Mouse (Mus musculus): ENCODE results near the gene Nprl3. TPM values are rescaled to one million over a fixed set of nuclear protein-coding genes. Genes with fewer than 3 reads are reported as not detected.

The Nprl3 gene
- polyA plus RNA-seq, 1 experiment from 2014 or later, result 33.6 TPM

DNA sequence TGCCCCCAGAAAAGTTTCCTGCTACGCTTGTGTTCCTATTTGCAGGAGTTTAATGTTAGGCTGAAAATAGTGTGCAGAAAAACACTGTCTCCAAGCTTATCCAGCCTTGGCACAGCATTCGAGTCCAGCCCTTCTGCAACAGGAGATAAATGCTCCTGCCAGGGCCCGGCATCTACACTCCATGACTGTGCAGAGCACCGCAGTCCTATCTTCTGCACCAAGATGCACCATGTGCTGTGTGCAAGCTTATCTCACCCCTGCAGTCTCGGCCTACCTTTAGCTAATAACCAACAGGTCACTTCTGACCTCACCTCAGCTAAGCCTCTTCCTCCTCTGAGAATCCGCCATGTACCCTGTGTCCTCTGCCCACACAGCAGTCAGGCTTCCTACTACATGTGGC, 21.9 kb downstream of the Nprl3 start:
- WGBS, result 89% methylated on average over 6 of the region's 6 CpGs
- no peak overlapping the region for H3K9ac ChIP-seq (replicated peaks; ENCODE audit: low read depth)
- TF ChIP-seq EP300 (IDR thresholded peaks at IDR 0.05) (peak; percentile 64; the same call in 1 of the 2 replicates), CTCF (IDR thresholded peaks at IDR 0.05) (no peak)
- ATAC-seq (peak; percentile 62), DNase-seq (ENCODE audit: low spot score) (no peak)
- no peak overlapping the region for H3K4me3 ChIP-seq (ENCODE audit: low read depth, low read length)
- H3K4me1 ChIP-seq (ENCODE audit: insufficient read depth, low read depth, low read length), result no peaks in the 10 kb centered on the region
- H3K27me3 ChIP-seq (replicated peaks; ENCODE audit: insufficient read depth, low read length), result no peaks in the 10 kb centered on the region
- H3K27ac ChIP-seq (ENCODE audit: low read length), result no peak overlapping the region
- H3K36me3 ChIP-seq (ENCODE audit: insufficient read depth, low read length), result peaks cover 35% of the 10 kb centered on the region; the same call in 1 of the 2 replicates
- H3K9me3 ChIP-seq (ENCODE audit: low read length), result no peaks in the 10 kb centered on the region
- no peak overlapping the region for H3K4me2 ChIP-seq (replicated peaks; ENCODE audit: low read depth, low read length)

DNA sequence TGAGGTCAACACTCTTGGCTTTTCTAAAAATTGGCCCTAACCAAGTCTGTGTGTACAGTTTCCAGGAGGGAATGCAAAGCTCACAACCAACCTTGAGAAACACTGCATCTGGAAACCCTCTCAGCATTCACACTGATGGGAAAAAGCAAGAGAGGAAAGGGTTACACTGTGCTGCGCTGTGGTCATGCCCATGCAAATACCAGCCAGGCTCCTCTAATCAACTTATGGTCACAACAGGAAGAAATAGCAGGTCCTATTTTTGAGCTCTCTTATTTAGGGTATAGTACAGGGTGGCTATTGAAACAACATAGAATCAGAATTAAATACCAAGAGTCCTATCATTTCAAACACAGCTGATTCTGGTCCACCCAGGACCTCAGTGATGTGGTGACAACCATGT, 22.9 kb downstream of the Nprl3 start:
- Histone ChIP-seq H3K9me3 (ENCODE audit: low read length) (no peaks in the 10 kb centered on the region), H3K36me3 (ENCODE audit: insufficient read depth, low read length) (peaks cover 28% of the 10 kb centered on the region; the same call in 1 of the 2 replicates), H3K27me3 (replicated peaks; ENCODE audit: insufficient read depth, low read length) (no peaks in the 10 kb centered on the region), H3K4me3 (ENCODE audit: low read depth, low read length) (no peak overlapping the region), H3K4me1 (ENCODE audit: insufficient read depth, low read depth, low read length) (no peaks in the 10 kb centered on the region), H3K27ac (ENCODE audit: low read length) (no peak overlapping the region), H3K4me2 (replicated peaks; ENCODE audit: low read depth, low read length) (no peak overlapping the region), H3K9ac (replicated peaks; ENCODE audit: low read depth) (no peak overlapping the region)
- ATAC-seq, result no peak
- WGBS, result 93% methylated on average over 1 of the region's 1 CpGs
- no peak for DNase-seq (ENCODE audit: low spot score)
- TF ChIP-seq EP300 (IDR thresholded peaks at IDR 0.05) (no peak), CTCF (IDR thresholded peaks at IDR 0.05) (no peak)

DNA sequence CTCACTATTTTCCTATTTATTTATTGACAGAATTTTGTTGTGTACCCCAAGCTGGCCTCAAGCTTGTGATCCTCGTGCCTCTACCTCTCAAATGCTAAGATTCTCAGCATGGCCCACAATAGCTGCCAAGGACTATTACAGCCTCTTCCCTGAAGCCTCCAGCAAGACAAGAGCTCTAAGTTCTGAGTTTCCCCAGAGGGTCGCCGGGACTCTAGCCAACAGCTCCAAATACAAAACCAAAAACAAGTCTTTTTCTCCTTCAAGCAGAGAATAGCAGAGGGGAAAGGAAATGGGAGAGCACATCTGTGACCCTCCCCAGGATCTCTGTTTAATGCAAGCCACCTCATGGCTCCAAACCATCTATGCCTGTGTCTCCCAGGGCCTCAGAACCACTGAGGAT, 23.4 kb downstream of the Nprl3 start:
- Histone ChIP-seq H3K36me3 (ENCODE audit: insufficient read depth, low read length) (peaks cover 23% of the 10 kb centered on the region; the same call in 1 of the 2 replicates), H3K4me3 (ENCODE audit: low read depth, low read length) (no peak overlapping the region), H3K9me3 (ENCODE audit: low read length) (no peaks in the 10 kb centered on the region), H3K27me3 (replicated peaks; ENCODE audit: insufficient read depth, low read length) (no peaks in the 10 kb centered on the region), H3K9ac (replicated peaks; ENCODE audit: low read depth) (no peak overlapping the region), H3K4me1 (ENCODE audit: insufficient read depth, low read depth, low read length) (no peaks in the 10 kb centered on the region), H3K27ac (ENCODE audit: low read length) (0 out of 2 replicates have a peak overlapping the region, but pooled peaks have one; percentile 9), H3K4me2 (replicated peaks; ENCODE audit: low read depth, low read length) (no peak overlapping the region)
- no peak for TF ChIP-seq EP300 (IDR thresholded peaks at IDR 0.05)
- no peak for TF ChIP-seq CTCF (IDR thresholded peaks at IDR 0.05)
- 83% methylated on average over 3 of the region's 3 CpGs for WGBS
- DNase-seq (ENCODE audit: low spot score) (no peak), ATAC-seq (no peak)

DNA sequence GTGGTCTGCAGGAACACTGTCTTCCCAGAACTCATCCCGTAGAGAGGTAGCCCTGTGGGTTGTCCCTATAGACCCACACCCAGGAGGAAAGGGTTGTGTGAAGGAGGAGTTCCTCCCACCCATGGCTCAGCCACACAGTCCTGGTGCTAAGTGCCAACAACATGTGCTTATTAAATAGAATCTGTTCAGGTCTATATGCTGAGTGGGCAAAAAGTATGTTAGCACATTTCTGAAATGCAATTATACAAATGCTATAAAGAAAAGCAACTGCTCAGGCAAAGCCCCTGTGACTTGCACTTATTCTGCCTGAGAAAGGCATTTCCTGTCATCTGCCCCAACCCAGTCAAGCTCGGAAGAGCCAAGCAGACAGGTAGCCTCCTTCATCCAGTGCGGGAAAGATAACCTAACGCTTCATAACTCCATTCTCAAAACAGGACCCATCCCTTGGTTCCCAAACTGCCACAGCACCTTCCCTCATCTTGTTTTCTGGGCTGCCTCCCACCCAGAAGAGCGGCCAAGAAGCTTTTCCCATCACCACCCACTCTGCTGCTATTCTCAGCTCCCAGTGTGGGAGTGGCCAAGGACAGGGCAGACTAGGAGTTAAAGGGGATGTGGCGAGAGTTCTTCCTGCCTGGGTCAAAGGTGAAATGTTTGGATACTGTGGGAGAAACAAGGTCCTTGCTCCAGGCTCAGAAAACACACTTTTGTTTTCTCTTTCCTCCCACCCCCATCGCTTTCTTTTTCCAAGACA, 24.1 kb downstream of the Nprl3 start:
- DNase-seq (ENCODE audit: low spot score) (no peak), ATAC-seq (peak; percentile 38; the same call in 1 of the 2 replicates)
- H3K36me3 ChIP-seq (ENCODE audit: insufficient read depth, low read length), result peaks cover 23% of the 10 kb centered on the region; the same call in 1 of the 2 replicates
- no peaks in the 10 kb centered on the region for H3K27me3 ChIP-seq (replicated peaks; ENCODE audit: insufficient read depth, low read length)
- 63% methylated on average over 7 of the region's 7 CpGs for WGBS
- H3K4me2 ChIP-seq (replicated peaks; ENCODE audit: low read depth, low read length), result no peak overlapping the region
- no peak overlapping the region for H3K27ac ChIP-seq (ENCODE audit: low read length)
- H3K9me3 ChIP-seq (ENCODE audit: low read length), result no peaks in the 10 kb centered on the region
- H3K9ac ChIP-seq (replicated peaks; ENCODE audit: low read depth), result no peak overlapping the region
- H3K4me3 ChIP-seq (ENCODE audit: low read depth, low read length), result no peak overlapping the region
- TF ChIP-seq CTCF (IDR thresholded peaks at IDR 0.05) (no peak), EP300 (IDR thresholded peaks at IDR 0.05) (no peak)
- H3K4me1 ChIP-seq (ENCODE audit: insufficient read depth, low read depth, low read length), result no peaks in the 10 kb centered on the region

DNA sequence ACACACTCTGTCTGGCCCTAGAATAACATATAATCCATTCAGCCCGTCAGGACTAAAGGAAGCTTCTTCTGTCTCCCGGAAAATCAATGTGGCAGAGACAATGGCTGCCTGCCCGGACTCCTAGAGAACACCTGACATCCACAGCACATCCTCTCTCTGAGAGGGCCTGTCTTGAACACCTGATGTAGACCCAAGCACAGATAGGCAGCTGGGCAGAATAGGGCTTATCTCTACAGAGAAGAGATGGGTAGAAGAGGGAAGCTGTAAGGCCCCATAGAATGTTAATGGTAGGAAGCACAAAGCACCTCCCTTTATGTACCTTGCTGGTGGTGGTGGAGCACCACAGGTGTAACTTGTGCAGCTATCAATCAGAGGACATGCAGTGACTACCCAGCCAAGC, 25.3 kb downstream of the Nprl3 start:
- H3K9me3 ChIP-seq (ENCODE audit: low read length), result no peaks in the 10 kb centered on the region
- H3K27me3 ChIP-seq (replicated peaks; ENCODE audit: insufficient read depth, low read length), result no peaks in the 10 kb centered on the region
- no peak for DNase-seq (ENCODE audit: low spot score)
- peaks cover 18% of the 10 kb centered on the region; the same call in 1 of the 2 replicates for H3K36me3 ChIP-seq (ENCODE audit: insufficient read depth, low read length)
- H3K4me1 ChIP-seq (ENCODE audit: insufficient read depth, low read depth, low read length), result no peaks in the 10 kb centered on the region; the same call in 1 of the 2 replicates
- WGBS, result 82% methylated on average over 3 of the region's 3 CpGs
- H3K27ac ChIP-seq (ENCODE audit: low read length), result no peak overlapping the region
- no peak for TF ChIP-seq CTCF (IDR thresholded peaks at IDR 0.05)
- TF ChIP-seq EP300 (IDR thresholded peaks at IDR 0.05), result no peak
- H3K9ac ChIP-seq (replicated peaks; ENCODE audit: low read depth), result no peak overlapping the region
- ATAC-seq, result no peak
- no peak overlapping the region for H3K4me2 ChIP-seq (replicated peaks; ENCODE audit: low read depth, low read length)
- no peak overlapping the region for H3K4me3 ChIP-seq (ENCODE audit: low read depth, low read length)

DNA sequence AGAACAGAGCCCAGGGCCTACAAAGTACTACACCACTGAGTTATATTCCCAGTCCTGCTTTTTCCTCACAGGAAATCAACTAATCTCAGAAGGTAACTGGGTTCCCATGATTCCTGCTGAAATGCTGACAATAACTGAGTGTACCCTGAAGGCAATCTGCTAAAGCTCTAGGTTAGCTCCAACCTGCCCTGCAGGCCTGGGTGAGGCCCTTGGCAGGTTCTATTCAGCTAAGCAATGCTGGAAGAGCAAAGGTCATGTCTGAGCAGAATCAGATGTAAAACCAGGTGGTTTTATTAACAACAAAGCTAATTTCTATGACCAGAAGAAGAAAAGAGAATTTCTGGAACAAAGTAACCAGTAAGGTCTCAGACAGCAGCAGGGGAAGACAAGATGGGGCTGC, 26.1 kb downstream of the Nprl3 start:
- no peak overlapping the region for H3K4me2 ChIP-seq (replicated peaks; ENCODE audit: low read depth, low read length)
- H3K9ac ChIP-seq (replicated peaks; ENCODE audit: low read depth), result no peak overlapping the region
- no peak overlapping the region for H3K27ac ChIP-seq (ENCODE audit: low read length)
- H3K4me1 ChIP-seq (ENCODE audit: insufficient read depth, low read depth, low read length), result no peaks in the 10 kb centered on the region; the same call in 1 of the 2 replicates
- DNase-seq (ENCODE audit: low spot score), result no peak
- no peak overlapping the region for H3K4me3 ChIP-seq (ENCODE audit: low read depth, low read length)
- no peak for TF ChIP-seq EP300 (IDR thresholded peaks at IDR 0.05)
- no peak for TF ChIP-seq CTCF (IDR thresholded peaks at IDR 0.05)
- no peaks in the 10 kb centered on the region for H3K9me3 ChIP-seq (ENCODE audit: low read length)
- no peak for ATAC-seq
- no peaks in the 10 kb centered on the region for H3K27me3 ChIP-seq (replicated peaks; ENCODE audit: insufficient read depth, low read length)
- H3K36me3 ChIP-seq (ENCODE audit: insufficient read depth, low read length), result peaks cover 12% of the 10 kb centered on the region; the same call in 1 of the 2 replicates
